Mouse (Mus musculus) MEL (cell line): Measurements from ENCODE around the gene Gpr179.

Experiments used
- CHD2 ChIP-seq: IDR thresholded peaks from 2 replicates; pipeline ENCODE4 v1.6.1; 2011; ENCODE audit warnings: low read length, improper control_type of control experiment
- CTCF ChIP-seq, 3 experiments: IDR thresholded peaks in 2 of 3; conservative IDR thresholded peaks in 1 of 3; 2 replicates each; pipeline ENCODE4 v1.5.1; 2011 to 2012; ENCODE audit warnings: low read length in 3 of 3, low read depth in 2 of 3, mild to moderate bottlenecking in 2 of 3, improper control_type of control experiment in 1 of 3, inconsistent platforms in 1 of 3, mixed read lengths in 1 of 3, moderate library complexity in 1 of 3; ENCODE audit not compliant: control insufficient read depth in 1 of 3, insufficient read depth in 1 of 3, poor library complexity in 1 of 3, severe bottlenecking in 1 of 3
- E2F4 ChIP-seq: IDR thresholded peaks from 2 replicates; pipeline ENCODE4 v1.6.1; 2011; ENCODE audit warnings: low read depth, low read length, improper control_type of control experiment, borderline replicate concordance
- EP300 ChIP-seq, 2 experiments: IDR thresholded peaks; 2 replicates each; pipeline ENCODE4 v1.6.1; 2011; ENCODE audit warnings: improper control_type of control experiment in 2 of 2, low read length in 2 of 2, low read depth in 1 of 2, mild to moderate bottlenecking in 1 of 2
- ETS1 ChIP-seq: IDR thresholded peaks from 2 replicates; pipeline ENCODE4 v1.6.1; 2012; ENCODE audit warnings: low read depth, mild to moderate bottlenecking, inconsistent platforms, low read length, improper control_type of control experiment, moderate library complexity
- MAX ChIP-seq: IDR thresholded peaks from 2 replicates; pipeline ENCODE4 v1.6.1; 2011; ENCODE audit warnings: low read length, improper control_type of control experiment
- MAZ ChIP-seq: IDR thresholded peaks from 2 replicates; pipeline ENCODE4 v1.6.1; 2012; ENCODE audit warnings: low read depth, mild to moderate bottlenecking, inconsistent platforms, low read length, improper control_type of control experiment
- POLR2A ChIP-seq, 2 experiments: IDR thresholded peaks; 2 replicates each; pipeline ENCODE4 v1.6.1; 2011 to 2012; ENCODE audit warnings: low read length in 2 of 2, mild to moderate bottlenecking in 2 of 2, control low read depth in 1 of 2, improper control_type of control experiment in 1 of 2, low read depth in 1 of 2, moderate library complexity in 1 of 2; ENCODE audit not compliant: control insufficient read depth in 1 of 2, insufficient read depth in 1 of 2, poor library complexity in 1 of 2
- POLR2AphosphoS5 ChIP-seq: IDR thresholded peaks from 2 replicates; pipeline ENCODE4 v1.6.1; 2012; ENCODE audit warnings: low read depth, borderline replicate concordance, mild to moderate bottlenecking, inconsistent platforms, low read length, moderate library complexity, mixed read lengths
- SIN3A ChIP-seq: IDR thresholded peaks from 2 replicates; pipeline ENCODE4 v1.6.1; 2012; ENCODE audit warnings: low read length, improper control_type of control experiment, inconsistent platforms
- ZC3H11A ChIP-seq: IDR thresholded peaks from 2 replicates; pipeline ENCODE4 v1.6.1; 2012; ENCODE audit warnings: low read depth, mild to moderate bottlenecking, inconsistent platforms, low read length, improper control_type of control experiment

- TF ChIP-seq MAZ = no peak
- no peak for TF ChIP-seq E2F4
- TF ChIP-seq CTCF (IDR thresholded peaks at IDR 0.05 in 2 of 3, conservative IDR thresholded peaks at IDR 0.05 in 1 of 3; ENCODE audit: control insufficient read depth in 1 of 3, insufficient read depth in 1 of 3, low read depth in 2 of 3, low read length in 3 of 3, poor library complexity in 1 of 3, severe bottlenecking in 1 of 3) = no peak
- TF ChIP-seq POLR2A (IDR thresholded peaks at IDR 0.05; ENCODE audit: control insufficient read depth in 1 of 2, insufficient read depth in 1 of 2, low read depth in 1 of 2, low read length in 2 of 2, poor library complexity in 1 of 2) = no peak
- no peak for TF ChIP-seq MAX
- no peak for TF ChIP-seq SIN3A
- TF ChIP-seq POLR2AphosphoS5 = no peak
- TF ChIP-seq ETS1 = no peak
- TF ChIP-seq ZC3H11A = no peak
- no peak for TF ChIP-seq CHD2
- TF ChIP-seq EP300 (IDR thresholded peaks at IDR 0.05; ENCODE audit: low read depth in 1 of 2, low read length in 2 of 2) = no peak
Observed at GRCm38 (mm10) chr11:97302231-97302781, 49.6 kb downstream of the Gpr179 start.
